Mouse (Mus musculus) hindbrain, embryonic 10.5 days (tissue): Measurements from ENCODE around the gene Itm2b. TPM values are rescaled to one million over a fixed set of nuclear protein-coding genes. Genes with fewer than 3 reads are reported as not detected.

Experiments used
- DNase-seq: peaks from one replicate; pipeline ENCODE4 v3.0.0-alpha.2; 2017; ENCODE audit warnings: low spot score
- H3K27ac ChIP-seq: fragments of 300-500 bp; sonication (generic); 2 replicates; pipeline ENCODE4 v1.5.1; 2016; ENCODE audit warnings: mild to moderate bottlenecking, moderate library complexity
- H3K27me3 ChIP-seq: fragments of 300-500 bp; sonication (generic); 2 replicates; pipeline ENCODE4 v1.6.1; 2016; ENCODE audit warnings: mild to moderate bottlenecking; ENCODE audit not compliant: poor library complexity, insufficient read depth, severe bottlenecking
- H3K36me3 ChIP-seq: fragments of 300-500 bp; sonication (generic); 2 replicates; pipeline ENCODE4 v1.6.1; 2016; ENCODE audit warnings: mild to moderate bottlenecking, moderate library complexity
- H3K4me1 ChIP-seq: fragments of 300-500 bp; sonication (generic); replicated peaks from 2 replicates; pipeline ENCODE4 v1.6.1; 2016; ENCODE audit warnings: mild to moderate bottlenecking
- H3K4me3 ChIP-seq: fragments of 300-500 bp; sonication (generic); 2 replicates; pipeline ENCODE4 v1.5.1; 2016; ENCODE audit warnings: mild to moderate bottlenecking, moderate library complexity
- H3K9me3 ChIP-seq: fragments of 300-500 bp; sonication (generic); 2 replicates; pipeline ENCODE4 v1.6.1; 2016; ENCODE audit warnings: mild to moderate bottlenecking, moderate library complexity
- WGBS: fragments of 180-500 bp; shearing (Covaris S2); methylation state at CpG from one replicate; pipeline ENCODE4 v1.1.7; 2016; 5-methylcytosine and 5-hydroxymethylcytosine counted together
- polyA plus RNA-seq: library from polyadenylated mRNA; unstranded; fragments of >200 nt; fragmentation: Nextera tagmentation; extraction: Ambion mirVana; gene quantifications from 2 replicates; pipeline ENCODE4 v1.2.1, GENCODE M21; 2016

The Itm2b gene
- 249 and 310 TPM in 2 replicates for polyA plus RNA-seq

GRCm38 (mm10) chr14:73384913-73385719 is at the start of gene Itm2b:
Itm2b (minus strand) TSS chr14:73385289.
- no peaks in the 10 kb centered on the region for H3K9me3 ChIP-seq
- WGBS, result under 1% methylated on average over 61 of the region's 62 CpGs
- H3K36me3 ChIP-seq, result peaks cover 5% of the 10 kb centered on the region
- no peaks in the 10 kb centered on the region for H3K27me3 ChIP-seq
- DNase-seq, result peak; percentile 94
- peak within 1 kb of the TSS; percentile 94 for H3K4me3 ChIP-seq
- H3K4me1 ChIP-seq, result peaks cover 34% of the 10 kb centered on the region
- peak within 1 kb of the TSS; percentile 98 for H3K27ac ChIP-seq

DNA sequence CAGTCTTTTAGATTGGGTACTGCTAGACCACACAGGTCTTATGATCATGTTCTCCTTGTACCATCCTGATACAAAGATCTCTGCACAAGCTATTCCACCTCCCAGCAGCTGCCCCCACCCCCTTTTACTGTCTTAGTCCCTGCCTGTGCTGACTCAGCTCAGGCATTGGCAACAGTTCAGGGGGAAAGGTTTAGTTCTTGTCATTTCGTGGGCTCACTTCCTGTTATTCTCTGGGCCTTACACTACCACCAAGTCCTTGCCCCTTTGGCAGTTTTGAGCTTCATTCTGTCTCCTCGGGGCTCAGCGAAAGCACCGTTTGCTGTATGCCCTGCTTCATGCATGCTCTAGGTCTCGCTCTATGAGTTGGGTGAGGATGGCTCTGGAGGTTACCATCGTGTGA is 48.4 kb upstream of the Itm2b start:
- Histone ChIP-seq H3K4me1 (no peaks in the 10 kb centered on the region), H3K36me3 (no peaks in the 10 kb centered on the region), H3K4me3 (no peak overlapping the region), H3K9me3 (no peaks in the 10 kb centered on the region), H3K27ac (no peak overlapping the region), H3K27me3 (no peaks in the 10 kb centered on the region)
- DNase-seq, result no peak
- WGBS, result 88% methylated on average over 6 of the region's 6 CpGs

DNA sequence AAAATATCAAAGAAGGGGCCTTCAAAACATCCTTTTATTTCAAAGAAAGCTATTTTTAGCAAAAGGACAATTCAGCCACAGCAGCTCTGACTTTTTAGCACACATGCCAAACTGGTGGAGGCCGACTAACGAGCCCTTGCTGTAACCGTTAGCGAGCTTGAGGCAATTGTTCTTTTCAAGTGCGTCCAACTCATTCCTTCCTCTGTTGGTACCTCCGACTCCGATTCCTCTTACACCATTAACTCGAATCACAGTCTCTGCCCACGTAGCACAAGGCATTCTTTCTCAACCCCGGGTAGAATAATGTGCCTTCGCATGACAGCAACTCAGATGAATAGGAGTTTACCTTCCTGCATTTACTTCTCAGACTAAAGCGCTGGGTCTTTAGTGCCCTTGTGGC is 45.5 kb upstream of the Itm2b start:
- WGBS, result 67% methylated on average over 12 of the region's 12 CpGs
- Histone ChIP-seq H3K4me1 (no peaks in the 10 kb centered on the region), H3K36me3 (no peaks in the 10 kb centered on the region), H3K27ac (no peak overlapping the region), H3K4me3 (no peak overlapping the region), H3K9me3 (0 out of 2 replicates have a peak, but pooled peaks cover 2% of the 10 kb centered on the region), H3K27me3 (no peaks in the 10 kb centered on the region)
- no peak for DNase-seq

GRCm38 (mm10) chr14:73425571-73426041 is 40.5 kb upstream of the Itm2b start:
- Histone ChIP-seq H3K4me3 (no peak overlapping the region), H3K36me3 (no peaks in the 10 kb centered on the region), H3K9me3 (0 out of 2 replicates have a peak, but pooled peaks cover 2% of the 10 kb centered on the region), H3K27ac (no peak overlapping the region), H3K27me3 (no peaks in the 10 kb centered on the region), H3K4me1 (no peaks in the 10 kb centered on the region)
- 80% methylated on average over 2 of the region's 2 CpGs for WGBS
- no peak for DNase-seq

- WGBS, result 73% methylated on average over 6 of the region's 6 CpGs
Measured at GRCm38 (mm10) chr14:73424961-73425360, 39.9 kb upstream of the Itm2b start.

GRCm38 (mm10) chr14:73423542-73423941 is 38.5 kb upstream of the Itm2b start:
- Histone ChIP-seq H3K4me3 (no peak overlapping the region), H3K27me3 (no peaks in the 10 kb centered on the region), H3K9me3 (0 out of 2 replicates have a peak, but pooled peaks cover 2% of the 10 kb centered on the region), H3K4me1 (0 out of 2 replicates have a peak, but pooled peaks cover 6% of the 10 kb centered on the region), H3K27ac (no peak overlapping the region), H3K36me3 (no peaks in the 10 kb centered on the region)
- no peak for DNase-seq

More at GRCm38 (mm10) chr14:73424961-73425360, 39.9 kb upstream of the Itm2b start:
- H3K4me3 ChIP-seq, result no peak overlapping the region
- no peak overlapping the region for H3K27ac ChIP-seq
- H3K4me1 ChIP-seq, result 0 out of 2 replicates have a peak, but pooled peaks cover 2% of the 10 kb centered on the region
- H3K9me3 ChIP-seq, result 0 out of 2 replicates have a peak, but pooled peaks cover 2% of the 10 kb centered on the region
- no peak for DNase-seq
- no peaks in the 10 kb centered on the region for H3K36me3 ChIP-seq
- H3K27me3 ChIP-seq, result no peaks in the 10 kb centered on the region

- Histone ChIP-seq H3K27me3 (no peaks in the 10 kb centered on the region), H3K4me3 (no peak overlapping the region), H3K27ac (no peak overlapping the region), H3K36me3 (no peaks in the 10 kb centered on the region), H3K4me1 (0 out of 2 replicates have a peak, but pooled peaks cover 6% of the 10 kb centered on the region), H3K9me3 (0 out of 2 replicates have a peak, but pooled peaks cover 2% of the 10 kb centered on the region)
- no peak for DNase-seq
- WGBS, result 95% methylated on average over 2 of the region's 2 CpGs
Measured at GRCm38 (mm10) chr14:73422621-73423020, 37.5 kb upstream of the Itm2b start.

GRCm38 (mm10) chr14:73421580-73421979 is 36.5 kb upstream of the Itm2b start:
- 83% methylated on average over 9 of the region's 9 CpGs for WGBS
- H3K4me1 ChIP-seq, result peaks cover 12% of the 10 kb centered on the region; the same call in 1 of the 2 replicates

GRCm38 (mm10) chr14:73420138-73420745 is 35.2 kb upstream of the Itm2b start:
- no peak overlapping the region for H3K27ac ChIP-seq
- DNase-seq, result no peak
- peaks cover 20% of the 10 kb centered on the region; the same call in 1 of the 2 replicates for H3K4me1 ChIP-seq
- H3K4me3 ChIP-seq, result no peak overlapping the region
- no peaks in the 10 kb centered on the region for H3K27me3 ChIP-seq
- no peaks in the 10 kb centered on the region for H3K9me3 ChIP-seq
- H3K36me3 ChIP-seq, result no peaks in the 10 kb centered on the region
- 38% methylated on average over 5 of the region's 5 CpGs for WGBS

More at GRCm38 (mm10) chr14:73421580-73421979, 36.5 kb upstream of the Itm2b start:
- Histone ChIP-seq H3K9me3 (0 out of 2 replicates have a peak, but pooled peaks cover 2% of the 10 kb centered on the region), H3K27me3 (no peaks in the 10 kb centered on the region), H3K36me3 (no peaks in the 10 kb centered on the region), H3K27ac (no peak overlapping the region), H3K4me3 (no peak overlapping the region)
- DNase-seq, result no peak

GRCm38 (mm10) chr14:73416511-73416910 is 31.4 kb upstream of the Itm2b start:
- Histone ChIP-seq H3K36me3 (no peaks in the 10 kb centered on the region), H3K9me3 (no peaks in the 10 kb centered on the region), H3K27ac (0 out of 2 replicates have a peak overlapping the region, but pooled peaks have one; percentile 12), H3K4me1 (peaks cover 21% of the 10 kb centered on the region; the same call in 1 of the 2 replicates), H3K4me3 (no peak overlapping the region), H3K27me3 (no peaks in the 10 kb centered on the region)
- WGBS, result 95% methylated on average over 5 of the region's 5 CpGs
- no peak for DNase-seq

GRCm38 (mm10) chr14:73415376-73416035 is 30.4 kb upstream of the Itm2b start:
- Histone ChIP-seq H3K36me3 (no peaks in the 10 kb centered on the region), H3K27ac (peak overlapping the region; percentile 67), H3K4me3 (peak overlapping the region; percentile 11; the same call in 1 of the 2 replicates), H3K9me3 (no peaks in the 10 kb centered on the region), H3K4me1 (peaks cover 21% of the 10 kb centered on the region; the same call in 1 of the 2 replicates), H3K27me3 (no peaks in the 10 kb centered on the region)
- 21% methylated on average over 13 of the region's 13 CpGs for WGBS
- DNase-seq, result peak; percentile 54

- WGBS, result 82% methylated on average over 1 of the region's 1 CpGs
- DNase-seq, result no peak
Measured at GRCm38 (mm10) chr14:73411729-73412128, 26.6 kb upstream of the Itm2b start.

More at GRCm38 (mm10) chr14:73411729-73412128, 26.6 kb upstream of the Itm2b start:
- Histone ChIP-seq H3K36me3 (no peaks in the 10 kb centered on the region), H3K27me3 (no peaks in the 10 kb centered on the region), H3K4me3 (no peak overlapping the region), H3K27ac (no peak overlapping the region), H3K9me3 (no peaks in the 10 kb centered on the region), H3K4me1 (peaks cover 11% of the 10 kb centered on the region; the same call in 1 of the 2 replicates)
